Mouse (Mus musculus): Measurements from ENCODE around the gene Sdhd. TPM values are rescaled to one million over a fixed set of nuclear protein-coding genes. Genes with fewer than 3 reads are reported as not detected.

The Sdhd gene
- polyA plus RNA-seq, 1 experiment from 2014 or later = 232 TPM

GRCm38 (mm10) chr9:50548936-50549335 lies 54.7 kb downstream of the Sdhd start:
- WGBS = 89% methylated on average over 4 of the region's 4 CpGs
- H3K9ac ChIP-seq = no peak overlapping the region
- H3K27me3 ChIP-seq (replicated peaks) = no peaks in the 10 kb centered on the region
- H3K36me3 ChIP-seq (replicated peaks) = no peaks in the 10 kb centered on the region
- no peak overlapping the region for H3K4me3 ChIP-seq
- no peak overlapping the region for H3K27ac ChIP-seq
- H3K9me3 ChIP-seq = no peaks in the 10 kb centered on the region
- no peak for ATAC-seq (replicated peaks)
- H3K4me2 ChIP-seq = no peak overlapping the region
- H3K4me1 ChIP-seq = peaks cover 3% of the 10 kb centered on the region; the same call in 1 of the 2 replicates

- Histone ChIP-seq H3K9ac (no peak overlapping the region), H3K4me3 (no peak overlapping the region), H3K27ac (no peak overlapping the region), H3K27me3 (replicated peaks) (no peaks in the 10 kb centered on the region), H3K9me3 (no peaks in the 10 kb centered on the region), H3K36me3 (replicated peaks) (no peaks in the 10 kb centered on the region), H3K4me2 (no peak overlapping the region), H3K4me1 (no peaks in the 10 kb centered on the region)
- no peak for ATAC-seq (replicated peaks)
- WGBS = 59% methylated on average over 5 of the region's 5 CpGs
These were observed 55.6 kb downstream of the Sdhd start for GRCm38 (mm10) chr9:50547859-50548478.

Other genes with a start within 250 kb of the Sdhd start
- 0.63 and 0.88 TPM in 2 replicates for gene Plet1, start 109.3 kb downstream of the Sdhd start, polyA plus RNA-seq (2015; fragmentation: Nextera tagmentation; extraction: Ambion mirVana)
- gene Pts, start 75.1 kb downstream of the Sdhd start, polyA plus RNA-seq (2015; fragmentation: Nextera tagmentation; extraction: Ambion mirVana) = 106 and 111 TPM in 2 replicates
- gene Il18, start 49.0 kb downstream of the Sdhd start, polyA plus RNA-seq (2015; fragmentation: Nextera tagmentation; extraction: Ambion mirVana) = 19.3 and 19.6 TPM in 2 replicates
- gene Bco2, start 48.6 kb downstream of the Sdhd start, polyA plus RNA-seq (2015; fragmentation: Nextera tagmentation; extraction: Ambion mirVana) = 0.31 and 0.45 TPM in 2 replicates
- gene Tex12, start 42.5 kb downstream of the Sdhd start, polyA plus RNA-seq (2015; fragmentation: Nextera tagmentation; extraction: Ambion mirVana) = 0.18 and 0.26 TPM in 2 replicates
- gene Timm8b, start 98 bp upstream of the Sdhd start, polyA plus RNA-seq (2015; fragmentation: Nextera tagmentation; extraction: Ambion mirVana) = 322 and 333 TPM in 2 replicates
- gene Pih1d2, start 13.5 kb upstream of the Sdhd start, polyA plus RNA-seq (2015; fragmentation: Nextera tagmentation; extraction: Ambion mirVana) = 4.7 and 5.6 TPM in 2 replicates
- 20.0 and 20.3 TPM in 2 replicates for gene Nkapd1, start 13.7 kb upstream of the Sdhd start, polyA plus RNA-seq (2015; fragmentation: Nextera tagmentation; extraction: Ambion mirVana)
- 43.9 and 51.9 TPM in 2 replicates for gene Dlat, start 56.0 kb upstream of the Sdhd start, polyA plus RNA-seq (2015; fragmentation: Nextera tagmentation; extraction: Ambion mirVana)
- gene Dixdc1, start 135.7 kb upstream of the Sdhd start, polyA plus RNA-seq (2015; fragmentation: Nextera tagmentation; extraction: Ambion mirVana) = 33.0 and 37.9 TPM in 2 replicates
- gene 2310030G06Rik, start 142.7 kb upstream of the Sdhd start, polyA plus RNA-seq (2015; fragmentation: Nextera tagmentation; extraction: Ambion mirVana) = 1.5 and 2.3 TPM in 2 replicates
- gene Cryab, start 147.5 kb upstream of the Sdhd start, polyA plus RNA-seq (2015; fragmentation: Nextera tagmentation; extraction: Ambion mirVana) = 10.7 and 11.8 TPM in 2 replicates
- gene Hspb2, start 148.5 kb upstream of the Sdhd start, polyA plus RNA-seq (2015; fragmentation: Nextera tagmentation; extraction: Ambion mirVana) = 0.87 and 1.1 TPM in 2 replicates
- gene Fdxacb1, start 164.4 kb upstream of the Sdhd start, polyA plus RNA-seq (2015; fragmentation: Nextera tagmentation; extraction: Ambion mirVana) = 12.0 and 12.3 TPM in 2 replicates
- 60.3 and 63.1 TPM in 2 replicates for gene Alg9, start 171.2 kb upstream of the Sdhd start, polyA plus RNA-seq (2015; fragmentation: Nextera tagmentation; extraction: Ambion mirVana)
- gene 1110032A03Rik, start 171.7 kb upstream of the Sdhd start, polyA plus RNA-seq (2015; fragmentation: Nextera tagmentation; extraction: Ambion mirVana) = 52.3 TPM in 2 replicates
- 41.6 and 42.5 TPM in 2 replicates for gene Ppp2r1b, start 241.5 kb upstream of the Sdhd start, polyA plus RNA-seq (2015; fragmentation: Nextera tagmentation; extraction: Ambion mirVana)

Measured in midbrain, embryonic 15.5 days (tissue).